In genomic region chr6:54496214-54496613, GRCm38 (mm10) we compare ENCODE assay signal across 25 mouse cellular contexts.
DNase-seq lines count a peak whose midpoint lies in the region; ATAC-seq and TF ChIP-seq lines count a peak whose summit lies in the region.
"Had no signal": no experiment of that assay in that cellular context is flagged by ENCODE, and none has a peak within 500 bp of the region (broad histone marks: within the 10 kb centered on the region; RNA-seq: fewer than 3 reads in every experiment).

No protein-coding gene starts in this region.

- no peak overlapping the region for H3K27ac ChIP-seq in embryonic facial prominence, embryonic 14.5 days (replicated peaks; ENCODE audit: low read depth, low read length)
- H3K27ac ChIP-seq in embryonic facial prominence, embryonic 10.5 days (replicated peaks), result no peak overlapping the region
- peak overlapping the region; percentile 56 for H3K27ac ChIP-seq in CH12.LX (ENCODE audit: insufficient read depth, low read depth)
- H3K27ac ChIP-seq in cerebellum, adult 2 months (ENCODE audit: insufficient read depth, low read length), result no peak overlapping the region
- no peak overlapping the region for H3K27ac ChIP-seq in stomach, postnatal 0 days (replicated peaks)
- H3K27ac ChIP-seq: forebrain, embryonic 10.5 days; hindbrain, embryonic 12.5 days; liver, embryonic 13.5 days; stomach, embryonic 15.5 days had no signal

- H3K79me2 ChIP-seq in CH12.LX (replicated peaks; ENCODE audit: control insufficient read depth, extremely low read depth, insufficient read depth, poor library complexity, severe bottlenecking), result no peaks in the 10 kb centered on the region

- H3K36me3 ChIP-seq in embryonic facial prominence, embryonic 14.5 days (ENCODE audit: control insufficient read depth, insufficient read depth, low read length), result no peaks in the 10 kb centered on the region
- H3K36me3 ChIP-seq in embryonic facial prominence, embryonic 10.5 days (replicated peaks), result no peaks in the 10 kb centered on the region
- no peaks in the 10 kb centered on the region for H3K36me3 ChIP-seq in CH12.LX (replicated peaks in 1 of 2; ENCODE audit: control insufficient read depth in 1 of 2, insufficient read depth in 1 of 2, low read length in 1 of 2)
- no peaks in the 10 kb centered on the region for H3K36me3 ChIP-seq in stomach, postnatal 0 days (ENCODE audit: control insufficient read depth, insufficient read depth, low read length)
- H3K36me3 ChIP-seq: hindbrain, embryonic 12.5 days; liver, embryonic 13.5 days; stomach, embryonic 15.5 days had no signal

- peak; percentile 41; the same call in 1 of the 2 replicates for ATAC-seq in embryonic facial prominence, embryonic 14.5 days (ENCODE audit: low read depth)
- no peak for ATAC-seq in stomach, postnatal 0 days (ENCODE audit: low FRiP score, low TSS enrichment)

- no peak for DNase-seq in embryonic facial prominence, embryonic 14.5 days (ENCODE audit: low spot score)
- no peak for DNase-seq in embryonic facial prominence, embryonic 10.5 days (ENCODE audit: low spot score)
- peak; percentile 61 for DNase-seq in CH12.LX (ENCODE audit: extremely low read depth)
- peak; percentile 71 to 84 for DNase-seq in cerebellum, adult 2 months
- DNase-seq in cerebellum, postnatal 25 days, result peak; percentile 67 to 78
- DNase-seq in left cerebral cortex, adult 11 months (ENCODE audit: low spot score), result no peak
- DNase-seq in stomach, postnatal 0 days (ENCODE audit: low spot score), result no peak
- DNase-seq: adrenal gland, postnatal 14 days; gastrocnemius, postnatal 25 days; heart, adult 18-20 months; heart, postnatal 10 days; kidney, adult 8-10 months; kidney, postnatal 14 days; layer of hippocampus, postnatal 36 days; liver, embryonic 13.5 days; lung, adult 2 months; lung, postnatal 14 days; right cerebral cortex, postnatal 14 days; thymus, adult 18-20 months; thymus, postnatal 4 days had no signal

- dilution Hi-C loops in CH12.LX (cut with MboI; ENCODE audit: extremely low pct_ligation_motif_present, extremely low pct_unique_long_range_greater_than_20kb, low sequenced_read_pairs), result no loop called here

- no peak overlapping the region for H3K4me2 ChIP-seq in embryonic facial prominence, embryonic 14.5 days (ENCODE audit: low read depth, low read length)
- no peak overlapping the region for H3K4me2 ChIP-seq in CH12.LX (ENCODE audit: insufficient read depth, low read depth, poor library complexity, severe bottlenecking)
- no peak overlapping the region for H3K4me2 ChIP-seq in stomach, postnatal 0 days (replicated peaks; ENCODE audit: low read depth)
- H3K4me2 ChIP-seq: heart, embryonic 12.5 days; hindbrain, embryonic 12.5 days; liver, embryonic 13.5 days; midbrain, embryonic 12.5 days; stomach, embryonic 15.5 days had no signal

- no peaks in the 10 kb centered on the region for H3K27me3 ChIP-seq in embryonic facial prominence, embryonic 14.5 days (replicated peaks; ENCODE audit: control insufficient read depth, insufficient read depth, low read length)
- no peaks in the 10 kb centered on the region for H3K27me3 ChIP-seq in embryonic facial prominence, embryonic 10.5 days (replicated peaks; ENCODE audit: low read depth, poor library complexity, severe bottlenecking)
- H3K27me3 ChIP-seq in CH12.LX (replicated peaks), result no peaks in the 10 kb centered on the region
- H3K27me3 ChIP-seq in cerebellum, adult 2 months (ENCODE audit: control insufficient read depth, insufficient read depth, low read length), result no peaks in the 10 kb centered on the region
- H3K27me3 ChIP-seq in stomach, postnatal 0 days (ENCODE audit: control insufficient read depth, insufficient read depth, low read length), result no peaks in the 10 kb centered on the region
- H3K27me3 ChIP-seq: heart, embryonic 12.5 days; hindbrain, embryonic 12.5 days; liver, embryonic 13.5 days; midbrain, embryonic 12.5 days; stomach, embryonic 15.5 days had no signal

- TF ChIP-seq POLR2A in CH12.LX (IDR thresholded peaks at IDR 0.05; ENCODE audit: low read depth, low read length), result peak; percentile 33; the same call in 1 of the 2 replicates
- TF ChIP-seq POLR2A in cerebellum, adult 2 months (IDR thresholded peaks at IDR 0.05; ENCODE audit: borderline replicate concordance, insufficient read depth, low read length), result no peak

- H3K4me1 ChIP-seq in embryonic facial prominence, embryonic 14.5 days (ENCODE audit: control insufficient read depth, insufficient read depth, low read length), result no peaks in the 10 kb centered on the region
- H3K4me1 ChIP-seq in embryonic facial prominence, embryonic 10.5 days, result peaks cover 23% of the 10 kb centered on the region
- peaks cover 12 to 60% of the 10 kb centered on the region in 2 experiments for H3K4me1 ChIP-seq in CH12.LX (ENCODE audit: control insufficient read depth in 1 of 2, insufficient read depth in 2 of 2)
- H3K4me1 ChIP-seq in cerebellum, adult 2 months (ENCODE audit: control insufficient read depth, insufficient read depth, low read length), result peaks cover 5% of the 10 kb centered on the region
- no peaks in the 10 kb centered on the region for H3K4me1 ChIP-seq in stomach, postnatal 0 days (replicated peaks; ENCODE audit: control insufficient read depth, insufficient read depth)
- H3K4me1 ChIP-seq: heart, embryonic 12.5 days; liver, embryonic 13.5 days; stomach, embryonic 15.5 days had no signal

- H3K9me3 ChIP-seq in embryonic facial prominence, embryonic 14.5 days (ENCODE audit: control insufficient read depth, low read length), result peaks cover 3% of the 10 kb centered on the region; the same call in 1 of the 2 replicates
- H3K9me3 ChIP-seq in embryonic facial prominence, embryonic 10.5 days, result no peaks in the 10 kb centered on the region
- H3K9me3 ChIP-seq in CH12.LX (replicated peaks; ENCODE audit: low read length), result no peaks in the 10 kb centered on the region
- H3K9me3 ChIP-seq in stomach, postnatal 0 days (ENCODE audit: control insufficient read depth, low read length), result no peaks in the 10 kb centered on the region
- H3K9me3 ChIP-seq: forebrain, embryonic 10.5 days; heart, embryonic 12.5 days; hindbrain, embryonic 12.5 days; liver, embryonic 13.5 days; midbrain, embryonic 12.5 days; stomach, embryonic 15.5 days had no signal

- no peak for TF ChIP-seq CTCF in CH12.LX (conservative IDR thresholded peaks at IDR 0.05 in 1 of 2, IDR thresholded peaks at IDR 0.05 in 1 of 2; ENCODE audit: low read depth in 2 of 2, low read length in 2 of 2)
- no peak for TF ChIP-seq CTCF in cerebellum, adult 2 months (IDR thresholded peaks at IDR 0.05; ENCODE audit: borderline replicate concordance, insufficient read depth, low read depth, low read length)
- no peak for TF ChIP-seq CTCF in stomach, postnatal 0 days (IDR thresholded peaks at IDR 0.05; ENCODE audit: low read depth)

- H3K9ac ChIP-seq in embryonic facial prominence, embryonic 14.5 days (ENCODE audit: low read depth, low read length), result no peak overlapping the region
- no peak overlapping the region for H3K9ac ChIP-seq in CH12.LX (ENCODE audit: insufficient read depth, low read depth)
- no peak overlapping the region for H3K9ac ChIP-seq in stomach, postnatal 0 days (ENCODE audit: low read length)
- H3K9ac ChIP-seq: heart, embryonic 12.5 days; hindbrain, embryonic 12.5 days; liver, embryonic 13.5 days; midbrain, embryonic 12.5 days; stomach, embryonic 15.5 days had no signal

- TF ChIP-seq EP300 in CH12.LX (IDR thresholded peaks at IDR 0.05; ENCODE audit: low read length), result peak; percentile 60; the same call in 1 of the 2 replicates
- TF ChIP-seq EP300 in stomach, postnatal 0 days (optimal IDR thresholded peaks at IDR 0.05), result no peak

- WGBS in embryonic facial prominence, embryonic 14.5 days, result 69% methylated on average over 7 of the region's 7 CpGs
- WGBS in embryonic facial prominence, embryonic 10.5 days, result 82% methylated on average over 7 of the region's 7 CpGs
- WGBS in cerebellum, adult 2 months, result 16% methylated on average over 7 of the region's 7 CpGs
- 84% methylated on average over 7 of the region's 7 CpGs for WGBS in stomach, postnatal 0 days

- in situ Hi-C loops in CH12.LX (cut with MboI; ENCODE audit: low pct_ligation_motif_present, low pct_unique_long_range_greater_than_20kb, low sequenced_read_pairs), result no loop called here

- H3K4me3 ChIP-seq in embryonic facial prominence, embryonic 14.5 days (ENCODE audit: low read depth, low read length), result no peak overlapping the region
- H3K4me3 ChIP-seq in embryonic facial prominence, embryonic 10.5 days, result no peak overlapping the region
- no peak overlapping the region for H3K4me3 ChIP-seq in CH12.LX (replicated peaks in 1 of 3; ENCODE audit: low read depth in 2 of 3, low read length in 2 of 3, poor library complexity in 1 of 3)
- no peak overlapping the region for H3K4me3 ChIP-seq in cerebellum, adult 2 months (replicated peaks; ENCODE audit: insufficient read depth, low read depth, low read length)
- no peak overlapping the region for H3K4me3 ChIP-seq in stomach, postnatal 0 days (ENCODE audit: low read depth, low read length)
- H3K4me3 ChIP-seq: forebrain, embryonic 10.5 days; heart, embryonic 12.5 days; hindbrain, embryonic 12.5 days; liver, embryonic 13.5 days; midbrain, embryonic 12.5 days; stomach, embryonic 15.5 days had no signal

- no peak; the same call in 1 of the 2 replicates for TF ChIP-seq RAD21 in CH12.LX (IDR thresholded peaks at IDR 0.05; ENCODE audit: low read depth, low read length)

TF ChIP-seq in CH12.LX, 34 proteins besides CTCF, POLR2A, EP300 and RAD21 (continues in another document):
- TF ChIP-seq KAT2A (IDR thresholded peaks at IDR 0.05; ENCODE audit: insufficient replicate concordance, low read length) (no peak), MAZ (IDR thresholded peaks at IDR 0.05; ENCODE audit: low read depth, low read length) (no peak), SIN3A (IDR thresholded peaks at IDR 0.05; ENCODE audit: low read length) (no peak), MAX (IDR thresholded peaks at IDR 0.05; ENCODE audit: low read length) (no peak), ELF1 (IDR thresholded peaks at IDR 0.05; ENCODE audit: low read depth, low read length) (peak; percentile 32; the same call in 1 of the 2 replicates), TCF12 (IDR thresholded peaks at IDR 0.05; ENCODE audit: low read depth, low read length) (peak; percentile 72; the same call in 1 of the 2 replicates), UBTF (IDR thresholded peaks at IDR 0.05; ENCODE audit: low read depth, low read length) (no peak), MXI1 (IDR thresholded peaks at IDR 0.05; ENCODE audit: low read depth, low read length) (no peak), JUND (conservative IDR thresholded peaks at IDR 0.05; ENCODE audit: low read depth, low read length) (no peak), GABPA (IDR thresholded peaks at IDR 0.05; ENCODE audit: insufficient replicate concordance, low read depth, low read length) (no peak), CHD1 (IDR thresholded peaks at IDR 0.05; ENCODE audit: low read depth, low read length) (no peak), ZMIZ1 (IDR thresholded peaks at IDR 0.05; ENCODE audit: low read depth, low read length) (no peak), PAX5 (IDR thresholded peaks at IDR 0.05; ENCODE audit: low read length) (no peak), ZC3H11A (IDR thresholded peaks at IDR 0.05; ENCODE audit: low read depth, low read length) (no peak), MYC (IDR thresholded peaks at IDR 0.05; ENCODE audit: low read depth, low read length) (no peak), IRF4 (IDR thresholded peaks at IDR 0.05; ENCODE audit: low read depth, low read length) (peak; percentile 76)

Comparison
In these comparisons a context has a peak if more than half of its experiments do, and no peak if none do; other contexts are left out.
1. DNase-seq: peak in CH12.LX (single experiment), cerebellum, adult 2 months (2 of 2) and cerebellum, postnatal 25 days (2 of 2); none in embryonic facial prominence, embryonic 14.5 days (single experiment), embryonic facial prominence, embryonic 10.5 days (single experiment), left cerebral cortex, adult 11 months (single experiment) and stomach, postnatal 0 days (single experiment).